Mouse (Mus musculus) lung, embryonic 15.5 days (tissue): ENCODE results near the gene Prpf8. TPM values are rescaled to one million over a fixed set of nuclear protein-coding genes. Genes with fewer than 3 reads are reported as not detected.
"Not testable (repeated sequence)": the region's sequence is repeated elsewhere in the genome, so short reads cannot be mapped to it uniquely, and the experiment has no call there.

Source experiments
- ATAC-seq: fragments of 200-750 bp; cut with Nextera tagmentation; 2 replicates; pipeline ENCODE4 v1.8.0; 2017; ENCODE audit warnings: moderate number of reproducible peaks, borderline replicate concordance; ENCODE audit not compliant: low FRiP score, low TSS enrichment; ENCODE audit errors: extremely low read depth
- H3K27ac ChIP-seq: fragments of 300-500 bp; sonication (generic); 2 replicates; pipeline ENCODE4 v1.5.1; 2015; ENCODE audit warnings: moderate library complexity, mild to moderate bottlenecking, inconsistent platforms
- H3K27me3 ChIP-seq: fragments of 300-500 bp; sonication (generic); 2 replicates; pipeline ENCODE4 v1.6.1; 2015; ENCODE audit warnings: inconsistent platforms
- H3K36me3 ChIP-seq: fragments of 300-500 bp; sonication (generic); 2 replicates; pipeline ENCODE4 v1.6.1; 2015; ENCODE audit warnings: inconsistent platforms
- H3K4me1 ChIP-seq: fragments of 300-500 bp; sonication (generic); 2 replicates; pipeline ENCODE4 v1.6.1; 2015; ENCODE audit warnings: inconsistent platforms
- H3K4me2 ChIP-seq: fragments of 300-500 bp; sonication (generic); 2 replicates; pipeline ENCODE4 v1.6.1; 2015; ENCODE audit warnings: inconsistent platforms, mild to moderate bottlenecking, moderate library complexity
- H3K4me3 ChIP-seq: fragments of 300-500 bp; sonication (generic); 2 replicates; pipeline ENCODE4 v1.5.1; 2015; ENCODE audit warnings: mild to moderate bottlenecking, inconsistent platforms
- H3K9ac ChIP-seq: fragments of 300-500 bp; sonication (generic); 2 replicates; pipeline ENCODE4 v1.6.1; 2015; ENCODE audit warnings: inconsistent platforms
- H3K9me3 ChIP-seq: fragments of 300-500 bp; sonication (generic); 2 replicates; pipeline ENCODE4 v1.6.1; 2016; ENCODE audit warnings: inconsistent platforms
- WGBS: fragments of 180-500 bp; shearing (Covaris S2); methylation state at CpG from one replicate; pipeline ENCODE4 v1.1.7; 2015; 5-methylcytosine and 5-hydroxymethylcytosine counted together
- polyA plus RNA-seq: library from polyadenylated mRNA; unstranded; fragments of >200 nt; fragmentation: Nextera tagmentation; extraction: Ambion mirVana; gene quantifications from 2 replicates; pipeline ENCODE4 v1.2.1, GENCODE M21; 2015

Gene Prpf8
- polyA plus RNA-seq, 1 experiment from 2014 or later = 56.9 TPM

DNA sequence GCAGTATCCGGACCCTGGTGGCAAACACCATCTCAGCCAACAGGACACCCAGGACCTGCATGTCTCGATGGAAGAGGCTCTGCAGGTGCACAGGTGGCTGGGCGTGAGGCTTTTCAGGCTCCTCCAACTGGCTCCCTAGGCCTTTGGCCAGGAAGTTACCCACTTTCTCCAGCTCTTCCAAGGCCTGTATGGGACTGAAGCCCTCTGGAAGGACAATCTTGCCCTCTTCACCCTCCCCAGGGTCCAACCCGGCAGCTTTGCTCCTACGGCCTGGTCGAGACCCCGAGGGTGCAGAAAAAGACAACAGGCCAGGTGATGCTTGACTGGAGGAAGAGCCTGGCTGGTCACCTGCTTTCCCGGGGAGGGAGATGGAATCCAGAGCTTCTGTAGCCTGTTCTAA, 34.5 kb upstream of the Prpf8 start:
- H3K4me1 ChIP-seq = peaks cover 27% of the 10 kb centered on the region
- 90% methylated on average over 8 of the region's 8 CpGs for WGBS
- peaks cover 9% of the 10 kb centered on the region for H3K36me3 ChIP-seq
- H3K9ac ChIP-seq = no peak overlapping the region
- H3K9me3 ChIP-seq = no peaks in the 10 kb centered on the region
- no peak overlapping the region for H3K4me2 ChIP-seq
- no peak for ATAC-seq
- H3K4me3 ChIP-seq = no peak overlapping the region
- no peak overlapping the region for H3K27ac ChIP-seq
- no peaks in the 10 kb centered on the region for H3K27me3 ChIP-seq

DNA sequence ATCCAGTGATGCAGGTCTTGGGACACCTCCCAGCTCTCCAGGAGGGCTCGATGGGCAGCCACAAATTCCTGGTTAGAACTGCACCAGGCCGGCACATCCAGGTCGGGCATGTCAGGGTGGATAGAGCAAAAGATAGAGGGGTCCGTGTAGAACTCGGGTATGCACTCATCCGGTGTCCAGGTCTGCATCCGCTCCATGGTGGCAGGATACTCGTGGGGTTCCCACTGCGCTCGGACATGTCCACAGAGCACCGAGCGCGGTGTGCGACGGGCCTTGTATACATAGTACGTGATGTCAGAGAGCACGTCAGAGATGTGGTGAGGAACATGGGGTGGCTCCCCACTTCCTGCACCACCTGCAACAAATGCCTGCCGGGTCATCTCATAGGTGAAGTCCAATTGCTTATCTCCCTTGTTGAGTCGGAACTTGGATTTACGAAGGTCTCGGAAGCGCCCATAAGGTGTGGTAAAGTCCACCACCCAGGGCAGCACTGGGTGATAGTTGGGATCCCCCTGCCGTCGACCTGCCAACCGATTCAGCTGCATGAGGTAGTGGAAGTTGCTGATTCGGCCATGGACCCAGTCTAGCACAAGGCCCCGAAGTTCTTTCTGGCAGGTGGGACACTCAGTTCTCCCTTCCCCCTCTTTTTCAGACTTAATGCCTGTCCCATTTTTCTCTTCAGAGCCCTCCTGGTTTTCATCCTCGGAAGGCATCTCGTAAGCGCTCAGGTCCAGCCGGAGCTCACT, 33.6 kb upstream of the Prpf8 start:
- peak overlapping the region; percentile 97 for H3K4me2 ChIP-seq
- no peaks in the 10 kb centered on the region for H3K9me3 ChIP-seq
- ATAC-seq = no peak
- WGBS = 91% methylated on average over 31 of the region's 31 CpGs
- no peak overlapping the region for H3K27ac ChIP-seq
- peaks cover 3% of the 10 kb centered on the region for H3K36me3 ChIP-seq
- H3K4me3 ChIP-seq = peak overlapping the region; percentile 63; the same call in 1 of the 2 replicates
- no peaks in the 10 kb centered on the region for H3K27me3 ChIP-seq
- peaks cover 27% of the 10 kb centered on the region for H3K4me1 ChIP-seq
- H3K9ac ChIP-seq = no peak overlapping the region; the same call in 1 of the 2 replicates

DNA sequence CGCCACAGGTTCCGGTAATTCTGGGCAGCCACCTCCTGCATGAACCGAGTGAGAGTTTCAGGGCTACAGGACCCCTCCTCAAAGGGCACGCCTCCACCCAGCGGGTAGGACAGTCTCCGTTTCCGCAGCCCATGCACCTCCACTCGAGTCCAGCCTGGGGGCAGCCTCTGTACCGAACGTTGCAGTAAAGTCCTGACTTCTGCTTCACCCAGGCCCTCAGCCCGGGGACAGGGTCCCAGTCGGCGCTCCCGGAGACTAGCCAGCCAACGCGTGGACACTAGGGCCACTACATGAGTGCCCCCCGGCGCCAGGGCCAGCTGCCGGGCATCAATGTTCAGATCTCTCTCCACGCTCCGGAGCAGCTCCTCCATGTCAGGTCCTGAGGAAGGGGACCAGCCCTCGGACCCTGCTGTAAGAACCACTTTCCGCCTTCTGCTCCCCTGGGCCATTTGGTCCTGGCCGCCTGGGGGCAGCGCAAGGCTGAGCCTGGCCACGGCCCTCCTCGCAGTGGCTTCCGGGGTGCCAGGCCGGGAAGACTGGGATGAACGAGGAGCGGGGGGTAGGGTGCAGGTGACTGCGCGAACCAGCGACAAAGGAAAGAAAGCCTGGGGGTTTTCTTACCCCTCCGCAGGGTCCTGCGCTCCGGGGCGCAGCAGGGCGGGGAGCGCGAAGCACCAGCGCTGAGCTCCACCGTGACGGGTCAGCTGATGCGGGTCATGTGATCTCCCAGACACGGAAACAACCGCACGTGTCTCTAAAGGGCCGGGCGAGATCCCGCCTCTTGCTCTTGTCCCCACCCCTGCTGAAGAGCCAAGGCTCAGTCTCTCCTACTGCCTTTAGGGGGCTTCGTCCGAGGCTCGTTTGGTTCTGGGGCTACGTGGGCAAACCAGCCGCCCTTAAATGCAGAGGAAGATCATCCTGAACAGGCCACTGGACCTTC, 32.4 kb upstream of the Prpf8 start, which contains the start of gene Wdr81:
Gene Wdr81 (minus strand): TSS at position 727 of the 940 bp plus-strand sequence.
- 2% methylated on average over 56 of the region's 56 CpGs for WGBS
- Histone ChIP-seq H3K4me3 (peak within 1 kb of the TSS; percentile 63), H3K36me3 (no peaks in the 10 kb centered on the region; the same call in 1 of the 2 replicates), H3K9ac (peak within 1 kb of the TSS; percentile 62), H3K4me2 (peak within 1 kb of the TSS; percentile 97), H3K9me3 (no peaks in the 10 kb centered on the region), H3K27me3 (no peaks in the 10 kb centered on the region), H3K4me1 (peaks cover 29% of the 10 kb centered on the region), H3K27ac (peak within 1 kb of the TSS; percentile 68)
- ATAC-seq = peak; percentile 92

- Histone ChIP-seq H3K9ac (peak overlapping the region; percentile 62), H3K9me3 (no peaks in the 10 kb centered on the region), H3K4me3 (peak overlapping the region; percentile 63; the same call in 1 of the 2 replicates), H3K36me3 (no peaks in the 10 kb centered on the region), H3K27ac (peak overlapping the region; percentile 68), H3K27me3 (no peaks in the 10 kb centered on the region), H3K4me1 (peaks cover 37% of the 10 kb centered on the region), H3K4me2 (peak overlapping the region; percentile 97)
- no peak; the same call in 1 of the 2 replicates for ATAC-seq
- whole genome bisulfite sequencing = 70% methylated on average over 10 of the region's 10 CpGs
These were observed 31.4 kb upstream of the Prpf8 start for GRCm38 (mm10) chr11:75455041-75455736.

GRCm38 (mm10) chr11:75455971-75456370, 30.6 kb upstream of the Prpf8 start:
- not testable (repeated sequence) for H3K4me2 ChIP-seq, H3K27me3 ChIP-seq, H3K27ac ChIP-seq, H3K4me3 ChIP-seq, H3K36me3 ChIP-seq, ATAC-seq, H3K9ac ChIP-seq, H3K9me3 ChIP-seq
- H3K4me1 ChIP-seq = peaks cover 30% of the 10 kb centered on the region
- WGBS = 96% methylated on average over 2 of the region's 2 CpGs

GRCm38 (mm10) chr11:75456440-75456871, 30.2 kb upstream of the Prpf8 start:
- Histone ChIP-seq H3K4me3 (no peak overlapping the region), H3K27me3 (no peaks in the 10 kb centered on the region), H3K4me2 (no peak overlapping the region), H3K9me3 (no peaks in the 10 kb centered on the region), H3K36me3 (no peaks in the 10 kb centered on the region), H3K27ac (no peak overlapping the region), H3K4me1 (peaks cover 30% of the 10 kb centered on the region), H3K9ac (no peak overlapping the region)
- no peak for ATAC-seq
- 76% methylated on average over 7 of the region's 7 CpGs for WGBS

- Histone ChIP-seq H3K4me1 (peaks cover 46% of the 10 kb centered on the region), H3K4me3 (no peak overlapping the region), H3K4me2 (no peak overlapping the region), H3K36me3 (no peaks in the 10 kb centered on the region), H3K27me3 (no peaks in the 10 kb centered on the region), H3K27ac (no peak overlapping the region), H3K9ac (no peak overlapping the region), H3K9me3 (no peaks in the 10 kb centered on the region)
- 25% methylated on average over 3 of the region's 3 CpGs for WGBS
- ATAC-seq = no peak
These were observed 28.4 kb upstream of the Prpf8 start for GRCm38 (mm10) chr11:75458169-75458568.

GRCm38 (mm10) chr11:75458628-75459041, 28.0 kb upstream of the Prpf8 start:
- no peak overlapping the region for H3K9ac ChIP-seq
- ATAC-seq = no peak
- peaks cover 46% of the 10 kb centered on the region for H3K4me1 ChIP-seq
- H3K9me3 ChIP-seq = no peaks in the 10 kb centered on the region
- WGBS = 74% methylated on average over 8 of the region's 8 CpGs
- no peak overlapping the region for H3K27ac ChIP-seq
- H3K27me3 ChIP-seq = no peaks in the 10 kb centered on the region
- no peak overlapping the region for H3K4me3 ChIP-seq
- H3K36me3 ChIP-seq = no peaks in the 10 kb centered on the region
- H3K4me2 ChIP-seq = no peak overlapping the region

DNA sequence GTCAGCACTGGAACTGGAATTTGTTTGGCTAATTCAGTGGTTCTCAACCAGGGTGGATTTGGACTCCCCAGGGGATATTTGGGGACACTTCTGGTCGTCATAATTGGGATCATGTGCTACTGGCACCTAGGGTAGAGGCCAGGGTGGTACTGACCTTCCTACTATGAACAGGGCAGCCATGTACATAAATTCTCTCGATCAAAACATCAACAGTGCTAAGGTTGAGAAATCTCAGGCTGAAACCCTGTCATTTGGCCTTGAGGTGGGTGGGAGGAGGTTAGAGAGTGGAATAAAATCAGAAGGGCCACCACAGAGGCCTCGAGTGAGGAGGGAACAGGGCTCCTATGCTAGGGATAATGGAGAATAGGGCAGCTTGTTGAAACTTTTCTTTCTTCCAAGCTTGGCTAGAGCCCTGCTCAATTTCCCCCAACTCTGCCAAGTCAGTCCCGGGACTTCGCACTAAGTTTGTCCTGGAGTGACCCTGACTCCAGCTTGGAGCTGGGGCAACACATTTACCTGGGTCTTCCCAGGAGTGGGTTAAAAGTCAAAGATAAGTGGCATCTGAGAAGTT, 27.4 kb upstream of the Prpf8 start:
- peak overlapping the region; percentile 98; the same call in 1 of the 2 replicates for H3K4me2 ChIP-seq
- ATAC-seq = no peak

DNA sequence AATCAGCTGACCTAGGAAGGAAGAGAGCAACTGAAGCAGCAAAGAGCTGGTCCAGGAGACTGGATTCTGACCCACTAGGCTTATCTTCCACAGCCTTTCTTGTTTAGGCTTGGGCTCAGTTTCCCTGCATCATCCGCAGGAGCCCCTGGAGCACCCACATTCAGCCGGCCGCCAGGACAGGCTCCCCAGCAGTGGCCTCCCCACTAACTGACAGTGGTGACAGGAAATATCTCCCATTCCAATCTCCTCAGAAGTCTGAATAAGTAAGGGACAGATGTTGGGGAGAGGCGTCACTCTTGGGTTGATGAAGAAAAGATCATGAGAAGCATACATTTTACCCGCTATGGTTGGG, 26.9 kb upstream of the Prpf8 start:
- H3K4me2 ChIP-seq = peak overlapping the region; percentile 98
- ATAC-seq = no peak
- peaks cover 41% of the 10 kb centered on the region for H3K4me1 ChIP-seq
- H3K27me3 ChIP-seq = no peaks in the 10 kb centered on the region
- H3K9me3 ChIP-seq = no peaks in the 10 kb centered on the region
- H3K9ac ChIP-seq = no peak overlapping the region
- 25% methylated on average over 5 of the region's 5 CpGs for WGBS
- peak overlapping the region; percentile 98 for H3K27ac ChIP-seq
- peak overlapping the region; percentile 46 for H3K4me3 ChIP-seq
- no peaks in the 10 kb centered on the region for H3K36me3 ChIP-seq

More for the DNA sequence above, 27.4 kb upstream of the Prpf8 start:
- no peaks in the 10 kb centered on the region for H3K9me3 ChIP-seq
- no peak overlapping the region for H3K9ac ChIP-seq
- no peaks in the 10 kb centered on the region for H3K36me3 ChIP-seq
- no peaks in the 10 kb centered on the region for H3K27me3 ChIP-seq
- peaks cover 43% of the 10 kb centered on the region for H3K4me1 ChIP-seq
- H3K4me3 ChIP-seq = 0 out of 2 replicates have a peak overlapping the region, but pooled peaks have one; percentile 46
- peak overlapping the region; percentile 98 for H3K27ac ChIP-seq
- 63% methylated on average over 5 of the region's 5 CpGs for WGBS
